Mouse (Mus musculus): Measurements from ENCODE around the gene Ddt. TPM values are rescaled to one million over a fixed set of nuclear protein-coding genes. Genes with fewer than 3 reads are reported as not detected.
"Not testable (repeated sequence)": the region's sequence is repeated elsewhere in the genome, so short reads cannot be mapped to it uniquely, and the experiment has no call there.

Gene Ddt
- polyA plus RNA-seq, 1 experiment from 2014 or later = 60.7 TPM

- DNase-seq (ENCODE audit: low spot score) = no peak
- WGBS = 87% methylated on average over 2 of the region's 2 CpGs
These were observed 4.7 kb upstream of the Ddt start for GRCm38 (mm10) chr10:75777885-75778284.

GRCm38 (mm10) chr10:75776562-75776961 is 3.3 kb upstream of the Ddt start:
- H3K27ac ChIP-seq (replicated peaks; ENCODE audit: low read depth, low read length) = no peak overlapping the region
- no peaks in the 10 kb centered on the region for H3K9me3 ChIP-seq (ENCODE audit: control insufficient read depth, low read length)
- no peak overlapping the region for H3K4me2 ChIP-seq (ENCODE audit: low read depth, low read length)
- H3K4me1 ChIP-seq (ENCODE audit: control insufficient read depth, insufficient read depth, low read length) = 0 out of 2 replicates have a peak, but pooled peaks cover 15% of the 10 kb centered on the region
- DNase-seq (ENCODE audit: low spot score) (no peak), ATAC-seq (ENCODE audit: low read depth) (no peak)
- 80% methylated on average over 6 of the region's 6 CpGs for WGBS
- no peak overlapping the region for H3K4me3 ChIP-seq (ENCODE audit: low read depth, low read length)
- H3K9ac ChIP-seq (ENCODE audit: low read depth, low read length) = no peak overlapping the region
- 0 out of 2 replicates have a peak, but pooled peaks cover 10% of the 10 kb centered on the region for H3K27me3 ChIP-seq (replicated peaks; ENCODE audit: control insufficient read depth, insufficient read depth, low read length)
- H3K36me3 ChIP-seq (ENCODE audit: control insufficient read depth, insufficient read depth, low read length) = no peaks in the 10 kb centered on the region

More at GRCm38 (mm10) chr10:75777885-75778284, 4.7 kb upstream of the Ddt start:
- Histone ChIP-seq H3K4me1 (ENCODE audit: control insufficient read depth, insufficient read depth, low read length) (0 out of 2 replicates have a peak, but pooled peaks cover 5% of the 10 kb centered on the region), H3K4me3 (ENCODE audit: low read depth, low read length) (no peak overlapping the region), H3K27ac (replicated peaks; ENCODE audit: low read depth, low read length) (no peak overlapping the region), H3K4me2 (ENCODE audit: low read depth, low read length) (no peak overlapping the region), H3K9me3 (ENCODE audit: control insufficient read depth, low read length) (no peaks in the 10 kb centered on the region), H3K9ac (ENCODE audit: low read depth, low read length) (no peak overlapping the region), H3K36me3 (ENCODE audit: control insufficient read depth, insufficient read depth, low read length) (no peaks in the 10 kb centered on the region), H3K27me3 (replicated peaks; ENCODE audit: control insufficient read depth, insufficient read depth, low read length) (0 out of 2 replicates have a peak, but pooled peaks cover 10% of the 10 kb centered on the region)
- ATAC-seq (ENCODE audit: low read depth) = no peak

DNA sequence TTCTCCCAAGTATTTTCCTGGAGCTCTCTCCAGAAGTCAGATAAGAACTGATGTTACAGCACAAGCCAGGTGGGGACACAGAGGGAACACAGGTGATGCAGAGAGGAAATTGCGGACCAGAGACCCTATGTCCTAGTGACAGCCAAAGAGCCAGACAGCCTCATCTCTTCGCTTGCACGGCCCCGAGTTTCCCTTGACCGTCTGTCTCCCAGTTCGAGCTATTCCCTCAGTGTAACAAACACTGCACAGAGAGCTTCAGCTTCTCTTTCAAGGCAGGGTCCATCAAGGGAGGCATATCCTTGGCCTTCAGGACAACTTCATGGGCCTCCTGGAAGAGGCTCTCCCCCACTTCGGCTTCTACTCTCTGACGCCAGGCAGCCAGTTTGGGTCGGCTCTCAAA is 1.4 kb upstream of the Ddt start:
- Histone ChIP-seq H3K4me3 (ENCODE audit: low read depth, low read length) (no peak overlapping the region), H3K36me3 (ENCODE audit: control insufficient read depth, insufficient read depth, low read length) (no peaks in the 10 kb centered on the region), H3K9me3 (ENCODE audit: control insufficient read depth, low read length) (no peaks in the 10 kb centered on the region), H3K9ac (ENCODE audit: low read depth, low read length) (no peak overlapping the region), H3K27me3 (replicated peaks; ENCODE audit: control insufficient read depth, insufficient read depth, low read length) (0 out of 2 replicates have a peak, but pooled peaks cover 4% of the 10 kb centered on the region), H3K27ac (replicated peaks; ENCODE audit: low read depth, low read length) (no peak overlapping the region), H3K4me1 (ENCODE audit: control insufficient read depth, insufficient read depth, low read length) (0 out of 2 replicates have a peak, but pooled peaks cover 11% of the 10 kb centered on the region), H3K4me2 (ENCODE audit: low read depth, low read length) (no peak overlapping the region)
- ATAC-seq (ENCODE audit: low read depth) = no peak
- 90% methylated on average over 9 of the region's 9 CpGs for WGBS
- DNase-seq (ENCODE audit: low spot score) = no peak

GRCm38 (mm10) chr10:75774102-75774501 is 888 bp upstream of the Ddt start:
- 88% methylated on average over 5 of the region's 5 CpGs for WGBS
- Histone ChIP-seq H3K9me3 (ENCODE audit: control insufficient read depth, low read length) (no peaks in the 10 kb centered on the region), H3K27me3 (replicated peaks; ENCODE audit: control insufficient read depth, insufficient read depth, low read length) (no peaks in the 10 kb centered on the region), H3K4me2 (ENCODE audit: low read depth, low read length) (no peak overlapping the region), H3K9ac (ENCODE audit: low read depth, low read length) (no peak overlapping the region), H3K4me1 (ENCODE audit: control insufficient read depth, insufficient read depth, low read length) (0 out of 2 replicates have a peak, but pooled peaks cover 10% of the 10 kb centered on the region), H3K27ac (replicated peaks; ENCODE audit: low read depth, low read length) (no peak overlapping the region), H3K36me3 (ENCODE audit: control insufficient read depth, insufficient read depth, low read length) (no peaks in the 10 kb centered on the region), H3K4me3 (ENCODE audit: low read depth, low read length) (no peak overlapping the region)
- DNase-seq (ENCODE audit: low spot score) (no peak), ATAC-seq (ENCODE audit: low read depth) (no peak)

- not testable (repeated sequence) for H3K4me3 ChIP-seq (ENCODE audit: low read depth, low read length); ATAC-seq (ENCODE audit: low read depth); H3K27ac ChIP-seq (replicated peaks; ENCODE audit: low read depth, low read length); H3K9me3 ChIP-seq (ENCODE audit: control insufficient read depth, low read length); DNase-seq (ENCODE audit: low spot score); H3K9ac ChIP-seq (ENCODE audit: low read depth, low read length); H3K36me3 ChIP-seq (ENCODE audit: control insufficient read depth, insufficient read depth, low read length); H3K4me2 ChIP-seq (ENCODE audit: low read depth, low read length); H3K27me3 ChIP-seq (replicated peaks; ENCODE audit: control insufficient read depth, insufficient read depth, low read length)
- peaks cover 15% of the 10 kb centered on the region; the same call in 1 of the 2 replicates for H3K4me1 ChIP-seq (ENCODE audit: control insufficient read depth, insufficient read depth, low read length)
- WGBS = 35% methylated on average over 5 of the region's 5 CpGs
These were observed 5.5 kb downstream of the Ddt start for GRCm38 (mm10) chr10:75767756-75768155.

GRCm38 (mm10) chr10:75766856-75767255 is 6.4 kb downstream of the Ddt start:
- H3K4me2 ChIP-seq (ENCODE audit: low read depth, low read length) = no peak overlapping the region
- H3K4me3 ChIP-seq (ENCODE audit: low read depth, low read length) = no peak overlapping the region
- H3K9me3 ChIP-seq (ENCODE audit: control insufficient read depth, low read length) = no peaks in the 10 kb centered on the region
- 89% methylated on average over 6 of the region's 6 CpGs for WGBS
- H3K4me1 ChIP-seq (ENCODE audit: control insufficient read depth, insufficient read depth, low read length) = peaks cover 7% of the 10 kb centered on the region; the same call in 1 of the 2 replicates
- no peaks in the 10 kb centered on the region for H3K27me3 ChIP-seq (replicated peaks; ENCODE audit: control insufficient read depth, insufficient read depth, low read length)
- no peak for ATAC-seq (ENCODE audit: low read depth)
- H3K36me3 ChIP-seq (ENCODE audit: control insufficient read depth, insufficient read depth, low read length) = no peaks in the 10 kb centered on the region
- no peak overlapping the region for H3K9ac ChIP-seq (ENCODE audit: low read depth, low read length)
- H3K27ac ChIP-seq (replicated peaks; ENCODE audit: low read depth, low read length) = no peak overlapping the region
- no peak for DNase-seq (ENCODE audit: low spot score)

DNA sequence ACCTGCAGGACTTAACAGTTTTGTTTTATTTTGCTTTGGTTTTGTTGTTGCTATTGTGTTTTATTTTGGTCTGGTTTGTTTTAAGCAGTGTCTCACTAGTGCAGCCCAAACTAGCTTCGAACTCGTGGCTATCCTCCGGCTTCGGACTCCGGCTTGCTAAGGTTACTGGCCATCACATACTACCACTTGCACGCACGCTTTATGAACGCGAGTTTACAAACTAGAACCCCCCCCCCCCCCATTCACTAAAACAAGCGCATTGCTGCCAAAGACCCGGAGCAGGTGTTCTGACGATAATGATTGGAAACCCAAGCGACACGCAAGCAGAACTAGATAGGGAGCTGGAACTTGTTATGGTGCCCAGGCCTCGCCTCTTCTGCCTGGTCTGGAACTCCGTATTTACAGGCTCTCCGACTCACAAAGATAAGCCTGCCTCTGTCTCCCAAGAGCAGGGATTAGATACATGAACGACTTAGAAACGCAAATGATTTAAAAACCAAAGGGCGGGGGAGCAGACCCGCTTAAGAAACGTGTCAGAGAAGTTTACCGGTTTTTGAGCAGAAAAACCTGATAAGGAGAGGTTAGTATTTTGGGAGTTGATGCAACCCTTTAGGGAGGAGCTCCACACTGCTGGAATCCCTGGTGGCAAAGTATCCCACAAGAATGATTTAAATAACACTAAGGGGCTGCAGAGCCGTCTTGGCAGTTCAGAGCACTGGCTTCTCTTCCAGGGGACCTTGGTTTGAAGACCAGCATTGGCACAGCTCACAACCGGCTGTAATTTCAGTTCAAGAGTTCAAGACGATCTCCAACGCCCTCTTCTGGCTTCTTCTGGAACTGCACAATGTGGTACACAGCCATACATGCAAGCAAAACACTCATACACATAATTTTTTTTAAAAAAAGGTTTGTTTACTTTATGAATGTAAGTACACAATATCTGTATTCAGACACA is 8.4 kb downstream of the Ddt start:
- peak overlapping the region; percentile 90 for H3K4me2 ChIP-seq (ENCODE audit: low read depth, low read length)
- no peak overlapping the region; the same call in 1 of the 2 replicates for H3K27ac ChIP-seq (replicated peaks; ENCODE audit: low read depth, low read length)
- WGBS = under 1% methylated on average over 27 of the region's 27 CpGs
- H3K4me3 ChIP-seq (ENCODE audit: low read depth, low read length) = peak overlapping the region; percentile 83
- H3K9ac ChIP-seq (ENCODE audit: low read depth, low read length) = peak overlapping the region; percentile 60
- no peaks in the 10 kb centered on the region for H3K27me3 ChIP-seq (replicated peaks; ENCODE audit: control insufficient read depth, insufficient read depth, low read length)
- no peaks in the 10 kb centered on the region for H3K9me3 ChIP-seq (ENCODE audit: control insufficient read depth, low read length)
- H3K4me1 ChIP-seq (ENCODE audit: control insufficient read depth, insufficient read depth, low read length) = peaks cover 7% of the 10 kb centered on the region; the same call in 1 of the 2 replicates
- DNase-seq (ENCODE audit: low spot score) (peak; percentile 78), ATAC-seq (ENCODE audit: low read depth) (peak; percentile 16)
- H3K36me3 ChIP-seq (ENCODE audit: control insufficient read depth, insufficient read depth, low read length) = 0 out of 2 replicates have a peak, but pooled peaks cover 7% of the 10 kb centered on the region

GRCm38 (mm10) chr10:75763682-75764518 is 9.3 kb downstream of the Ddt start, which contains the start of gene Cabin1:
TSS of gene Cabin1 (minus strand) at chr10:75764341.
- 0 out of 2 replicates have a peak, but pooled peaks cover 8% of the 10 kb centered on the region for H3K36me3 ChIP-seq (ENCODE audit: control insufficient read depth, insufficient read depth, low read length)
- H3K4me3 ChIP-seq (ENCODE audit: low read depth, low read length) = peak within 1 kb of the TSS; percentile 83
- no peaks in the 10 kb centered on the region for H3K27me3 ChIP-seq (replicated peaks; ENCODE audit: control insufficient read depth, insufficient read depth, low read length)
- H3K4me1 ChIP-seq (ENCODE audit: control insufficient read depth, insufficient read depth, low read length) = peaks cover 7% of the 10 kb centered on the region; the same call in 1 of the 2 replicates
- WGBS = under 1% methylated on average over 48 of the region's 61 CpGs
- H3K9ac ChIP-seq (ENCODE audit: low read depth, low read length) = peak within 1 kb of the TSS; percentile 82
- peak; percentile 99 for ATAC-seq (ENCODE audit: low read depth)
- H3K27ac ChIP-seq (replicated peaks; ENCODE audit: low read depth, low read length) = peak within 1 kb of the TSS; percentile 72; the same call in 1 of the 2 replicates
- H3K4me2 ChIP-seq (ENCODE audit: low read depth, low read length) = peak within 1 kb of the TSS; percentile 90
- peak; percentile 99 for DNase-seq (ENCODE audit: low spot score)
- no peaks in the 10 kb centered on the region for H3K9me3 ChIP-seq (ENCODE audit: control insufficient read depth, low read length)
